Mouse (Mus musculus) layer of hippocampus, adult 8-10 months (tissue): ENCODE data around the gene Galntl6. TPM values are rescaled to one million over a fixed set of nuclear protein-coding genes. Genes with fewer than 3 reads are reported as not detected.
"Not testable (repeated sequence)": the region's sequence is repeated elsewhere in the genome, so short reads cannot be mapped to it uniquely, and the experiment has no call there.

Experiments used
- DNase-seq, 2 experiments: peaks; one replicate each; pipeline ENCODE4 v3.0.0; 2022; ENCODE audit warnings: low spot score in 2 of 2
- total RNA-seq, 4 experiments: library from RNA; stranded (reverse); gene quantifications; 2 replicates each; pipeline ENCODE4 v1.2.4; 2022

The Galntl6 gene
- total RNA-seq, 4 experiments from 2014 or later: 35.5 to 46.2 (median 39.0) TPM

DNA sequence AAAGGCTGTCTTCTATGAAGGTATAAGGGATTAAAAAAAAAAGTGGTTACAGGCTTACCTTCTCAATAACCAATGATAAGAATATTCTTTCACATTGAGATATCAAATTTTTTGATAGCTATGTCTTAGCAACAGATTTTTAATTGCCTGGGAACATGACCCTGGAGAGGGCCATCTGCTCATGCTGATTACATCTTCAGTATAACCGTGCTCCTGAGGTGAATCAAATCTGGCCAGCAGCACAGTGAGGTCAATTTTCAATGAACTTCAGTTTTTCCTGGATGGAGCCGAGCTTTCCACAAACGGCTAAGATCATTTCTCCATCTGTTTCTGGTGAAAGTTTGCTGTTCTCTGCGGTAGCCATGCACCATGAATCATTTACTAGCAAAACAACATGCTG is 306.0 kb downstream of the Galntl6 start:
- no peak for DNase-seq

DNA sequence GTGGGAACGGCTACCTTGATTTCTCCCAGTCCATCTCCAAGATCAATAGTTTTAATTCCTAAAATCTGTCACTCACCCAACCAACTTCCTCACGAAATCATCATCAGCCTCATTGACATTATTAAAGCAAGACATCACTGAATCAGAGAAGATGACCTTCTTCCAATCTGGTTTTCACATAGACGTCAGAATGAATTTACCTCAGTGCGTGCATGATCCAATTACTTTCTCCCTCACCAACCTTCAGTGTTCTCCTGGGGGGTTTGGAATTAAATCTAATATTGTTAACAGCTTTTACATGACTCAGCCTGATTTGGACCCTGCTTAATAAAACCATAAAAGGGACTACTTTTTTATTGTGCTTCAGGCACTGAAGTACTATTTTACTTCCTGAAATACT is 307.7 kb downstream of the Galntl6 start:
- no peak for DNase-seq

DNA sequence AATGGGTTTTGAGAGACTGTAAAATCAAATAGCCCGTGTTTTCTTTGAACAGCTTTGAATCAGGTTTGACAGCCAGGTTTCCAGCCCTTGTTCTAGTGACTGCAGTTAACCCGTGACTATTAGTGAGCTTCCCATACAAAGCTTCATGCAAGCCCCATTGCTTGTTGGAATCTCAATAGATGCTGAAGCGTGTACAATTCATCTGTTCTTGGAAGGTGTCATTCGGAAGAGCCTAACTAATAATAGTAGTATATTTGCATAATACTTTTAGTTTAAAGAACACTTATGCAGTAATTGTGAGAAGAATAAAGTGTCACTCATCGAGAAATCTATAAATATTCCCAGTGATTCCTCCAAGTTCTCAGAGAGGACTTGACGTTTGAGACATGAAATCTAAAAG is 314.6 kb downstream of the Galntl6 start:
- DNase-seq: no peak

DNA sequence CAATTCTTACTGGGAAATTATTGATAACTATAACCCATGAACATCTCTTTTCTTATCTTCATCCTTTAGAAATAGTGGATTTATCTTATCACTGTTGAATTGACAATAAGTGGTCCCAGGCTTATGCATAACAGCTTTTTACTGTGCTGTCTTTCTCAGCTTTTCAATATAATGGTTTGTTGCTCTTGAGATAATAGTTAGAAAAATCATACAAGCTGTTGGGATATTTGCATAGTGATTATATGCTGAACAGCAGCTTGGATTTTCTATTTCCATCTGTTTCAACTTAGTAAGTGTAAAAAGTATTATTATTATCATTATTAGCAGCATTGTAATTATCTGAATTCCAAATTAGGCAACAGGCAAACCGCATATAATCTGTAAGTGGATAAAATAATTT is 337.1 kb downstream of the Galntl6 start:
- no peak for DNase-seq

DNA sequence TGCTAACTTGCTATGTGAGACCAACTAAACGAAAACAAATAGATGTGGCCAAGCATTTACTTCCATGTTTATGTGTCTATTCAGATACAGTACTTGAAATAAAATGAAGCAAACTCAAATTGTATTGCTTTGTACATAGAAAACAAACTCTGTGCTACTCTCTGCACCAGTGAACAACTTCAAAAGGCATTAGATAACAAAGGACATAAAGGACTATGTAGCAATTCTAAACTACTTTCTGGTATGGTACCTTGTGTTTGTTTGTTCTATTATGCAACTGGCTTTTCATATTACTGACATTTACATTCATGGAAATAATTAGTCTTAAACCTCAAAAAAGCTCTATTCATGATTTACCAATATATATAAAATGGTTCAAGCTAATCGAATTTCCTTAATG is 344.4 kb downstream of the Galntl6 start:
- DNase-seq: no peak

DNA sequence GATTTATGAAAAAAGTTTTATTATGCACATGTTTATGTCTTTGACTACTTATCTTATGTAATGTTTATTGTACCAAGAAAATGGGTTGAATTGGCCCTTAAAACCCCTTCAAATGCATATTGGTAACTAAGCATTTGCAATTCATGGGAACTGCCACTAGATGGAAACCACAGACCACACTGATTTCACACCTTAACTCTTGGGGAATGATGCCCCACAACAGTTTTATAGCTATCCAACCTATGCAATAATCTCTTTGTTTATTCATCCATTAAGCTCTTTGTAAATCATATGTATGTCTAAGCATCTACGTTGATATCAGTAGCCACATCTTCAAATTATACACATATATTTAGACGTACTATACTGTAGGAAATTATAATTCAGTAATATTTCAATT is 346.3 kb downstream of the Galntl6 start:
- peak in 1 of 2 experiments; percentile 6 for DNase-seq

DNA sequence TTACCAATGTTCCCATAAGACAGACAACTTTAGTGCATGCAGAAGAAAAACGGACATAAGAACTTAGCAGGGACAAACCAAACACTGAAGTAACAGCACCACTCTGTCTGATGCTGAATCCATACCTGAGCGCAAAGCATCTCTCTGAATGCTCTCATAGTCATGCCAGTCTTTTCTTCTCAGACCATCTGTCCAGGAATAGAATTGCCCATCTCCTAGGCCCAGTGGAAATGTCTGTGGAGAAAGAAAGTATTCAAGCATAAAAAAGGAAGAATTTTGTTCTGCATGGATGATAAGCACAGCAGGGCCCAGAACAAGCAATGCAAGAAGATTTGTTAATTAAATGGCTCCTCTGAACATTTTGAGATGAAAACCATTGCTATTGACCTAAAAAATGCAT is 376.7 kb downstream of the Galntl6 start:
- no peak for DNase-seq

DNA sequence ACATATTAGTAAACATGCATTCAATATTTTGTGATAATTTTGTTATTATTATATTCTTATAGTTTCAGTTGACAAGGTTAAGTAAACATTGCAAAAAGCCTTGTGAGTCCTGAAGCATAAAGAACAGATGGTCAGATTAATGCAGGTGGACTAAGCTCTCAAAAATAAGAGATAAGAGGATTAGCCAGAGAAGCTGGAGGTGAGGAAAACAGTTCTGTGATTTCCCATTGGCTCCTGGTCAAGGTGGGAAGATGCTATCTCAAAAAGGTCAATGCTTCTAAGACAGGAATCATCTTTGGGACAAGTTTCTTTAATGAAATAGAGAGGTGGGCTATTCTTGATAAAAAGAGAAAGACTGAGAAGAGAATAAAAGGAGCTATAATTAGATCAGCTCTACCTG is 377.8 kb downstream of the Galntl6 start:
- DNase-seq: no peak

DNA sequence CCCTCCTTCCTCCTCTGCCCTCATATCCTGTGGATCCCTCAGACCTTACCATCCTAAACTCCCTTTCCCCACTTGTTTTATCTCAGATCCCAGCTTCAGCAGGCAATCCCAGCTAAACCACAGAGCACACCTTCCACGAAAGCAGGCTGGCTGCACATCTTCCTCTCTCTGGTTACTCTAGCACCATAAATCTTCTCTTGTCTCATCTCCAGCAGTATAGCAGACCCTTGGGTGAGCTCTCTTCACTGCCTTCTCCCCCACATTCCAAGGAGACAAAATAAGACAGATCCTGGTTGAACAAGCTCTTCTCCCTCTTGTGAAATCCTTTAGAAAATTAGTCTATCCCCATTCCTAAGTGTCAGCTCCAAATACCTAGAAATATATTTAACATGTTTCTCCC is 389.0 kb downstream of the Galntl6 start:
- no peak for DNase-seq

DNA sequence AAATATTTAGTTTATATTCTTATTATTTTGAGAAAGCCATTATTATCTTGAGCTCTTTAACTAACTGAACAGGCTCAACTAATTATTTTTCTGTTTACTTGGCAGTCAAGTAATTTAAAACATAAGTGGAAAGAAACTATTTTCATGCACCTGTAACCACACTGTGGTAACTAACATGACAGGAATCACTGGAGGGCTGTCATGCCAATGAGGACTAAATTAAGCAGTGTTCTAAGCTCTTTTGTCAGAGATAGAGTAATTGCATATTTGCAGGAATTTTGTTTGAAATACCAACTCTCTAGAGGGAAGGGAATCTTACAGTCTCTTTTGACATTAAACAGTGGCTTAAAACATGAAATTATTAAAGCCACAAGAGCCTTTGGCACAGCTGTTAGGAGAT is 390.5 kb downstream of the Galntl6 start:
- no peak for DNase-seq

DNA sequence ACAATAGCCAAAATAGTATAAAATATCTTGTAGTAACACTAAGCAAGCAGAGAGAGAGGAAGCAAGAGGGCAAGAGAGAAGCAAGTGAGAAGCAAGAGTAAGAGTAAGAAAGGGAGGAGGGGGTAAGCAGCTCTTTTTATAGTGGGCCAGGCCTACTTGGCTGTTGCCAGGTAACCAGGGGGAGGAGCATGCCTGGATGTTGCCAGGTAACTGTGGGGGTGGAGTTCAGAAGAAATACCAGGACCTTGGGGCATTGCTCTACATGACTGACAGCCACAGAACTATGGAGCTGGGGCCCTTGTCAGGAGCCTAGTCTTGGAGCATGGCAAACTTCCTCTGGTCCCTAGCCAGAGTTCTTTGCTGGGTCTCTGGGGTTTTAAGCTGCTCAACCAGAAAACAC is 401.9 kb downstream of the Galntl6 start:
- no peak for DNase-seq

DNA sequence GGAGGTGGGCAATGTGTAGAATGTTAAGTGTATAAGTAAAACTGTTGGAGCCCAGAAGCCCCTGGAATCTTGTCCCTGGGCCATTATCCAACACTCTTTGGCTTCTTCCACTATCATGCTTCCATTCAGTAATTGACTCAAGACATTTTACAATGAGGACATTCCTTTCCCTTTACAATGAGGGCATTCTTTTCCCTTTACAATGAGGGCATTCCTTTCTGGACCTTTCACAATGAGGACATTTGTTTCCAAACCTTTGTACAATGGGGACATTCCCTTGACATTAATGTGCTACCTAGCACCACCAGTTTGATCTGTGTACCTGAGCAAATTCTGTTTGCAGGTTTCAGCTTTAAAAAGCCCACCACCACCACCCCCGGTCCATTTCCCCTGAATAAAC is 403.4 kb downstream of the Galntl6 start:
- DNase-seq: no peak

DNA sequence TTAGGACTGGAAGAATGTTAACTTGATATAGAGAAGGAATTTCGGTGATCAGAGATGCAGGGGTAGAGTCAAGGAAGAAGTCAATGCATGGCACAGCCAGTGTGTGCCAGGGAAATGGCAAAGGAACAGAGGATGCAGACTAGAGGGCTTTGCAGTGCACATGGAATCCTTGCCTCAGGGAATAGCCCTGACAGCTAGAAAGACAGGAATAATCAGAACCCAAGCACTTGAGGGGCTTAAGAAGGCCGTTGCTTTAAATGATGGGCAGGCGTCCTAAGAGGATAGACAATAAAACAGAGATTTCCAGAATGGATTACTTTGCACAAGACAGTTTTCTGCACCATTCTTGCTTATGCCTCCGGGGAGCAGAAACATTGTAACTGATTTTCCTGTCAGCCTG is 425.3 kb downstream of the Galntl6 start:
- DNase-seq: no peak

DNA sequence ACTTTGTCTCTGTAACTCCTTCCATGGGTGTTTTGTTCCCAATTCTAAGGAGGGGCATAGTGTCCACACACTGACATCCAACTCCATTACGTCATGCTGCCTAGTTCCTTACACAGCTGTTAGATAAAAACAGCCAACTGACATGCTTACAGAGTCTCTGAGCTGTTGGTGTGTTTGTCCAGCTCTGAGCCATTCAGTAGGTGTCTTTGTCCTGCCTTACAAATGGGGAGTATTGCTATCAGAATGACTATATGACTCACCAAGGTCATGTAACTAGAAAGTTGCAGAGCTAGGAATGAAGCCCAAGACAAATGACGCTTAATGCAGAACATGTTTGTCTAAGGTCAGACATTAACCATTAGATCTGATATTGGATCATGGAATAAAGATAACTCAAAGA is 449.1 kb downstream of the Galntl6 start:
- not testable (repeated sequence) for DNase-seq

DNA sequence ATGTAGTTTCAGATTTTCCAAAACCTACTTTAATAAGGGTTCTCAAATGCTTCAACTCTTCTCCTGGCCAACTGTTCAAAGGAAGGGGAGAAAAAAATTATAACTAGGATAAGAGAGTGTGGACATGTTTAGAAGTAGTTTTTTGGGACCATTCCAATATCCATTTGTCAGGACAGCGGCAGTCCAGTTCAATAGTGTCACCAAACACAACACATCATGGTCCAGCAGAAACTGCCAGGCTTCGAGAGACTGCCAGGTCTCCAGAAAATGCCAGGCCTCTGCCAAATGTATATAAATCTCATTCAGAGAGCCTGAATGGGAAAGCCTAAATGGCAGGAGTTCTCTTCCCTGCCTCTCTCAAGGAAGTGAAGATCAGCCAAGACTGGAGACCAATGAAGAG is 469.7 kb downstream of the Galntl6 start:
- DNase-seq: no peak

DNA sequence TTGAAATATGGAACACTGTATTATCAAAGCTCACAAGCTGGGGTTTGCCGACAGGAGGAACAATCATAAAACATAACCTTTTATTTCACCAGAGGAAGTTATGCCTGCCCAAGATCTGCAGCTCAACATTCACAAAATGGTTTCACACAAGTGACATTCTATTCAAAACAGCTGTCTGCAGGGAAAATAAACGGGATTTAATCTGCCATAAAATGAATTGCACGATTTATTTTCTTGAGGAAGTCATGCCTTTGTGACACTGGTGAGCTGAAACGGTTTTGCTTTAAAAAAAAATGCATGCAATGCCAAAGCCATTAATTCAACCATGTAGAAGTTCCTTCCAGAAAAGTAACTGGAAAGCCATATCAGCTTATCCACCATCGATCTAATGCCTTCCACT is 494.0 kb downstream of the Galntl6 start:
- DNase-seq: no peak

DNA sequence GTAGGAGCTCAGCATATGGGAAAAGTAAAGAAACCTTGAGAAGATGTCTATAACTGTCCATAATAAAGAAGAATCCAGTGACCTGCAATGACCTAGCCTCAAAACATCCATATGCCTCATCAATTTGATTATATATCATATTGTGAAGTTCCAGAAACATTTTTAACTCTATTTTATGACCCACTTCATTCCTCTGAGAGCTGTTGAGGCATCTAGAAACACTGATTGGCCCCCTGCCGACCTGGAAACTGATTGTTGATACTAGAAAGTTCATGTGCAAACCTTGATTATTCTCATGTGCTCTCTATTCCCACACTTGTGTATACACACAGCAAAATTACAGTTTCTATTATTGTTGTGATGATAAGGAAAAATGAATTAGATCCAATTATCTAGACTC is 494.9 kb downstream of the Galntl6 start:
- DNase-seq: no peak

DNA sequence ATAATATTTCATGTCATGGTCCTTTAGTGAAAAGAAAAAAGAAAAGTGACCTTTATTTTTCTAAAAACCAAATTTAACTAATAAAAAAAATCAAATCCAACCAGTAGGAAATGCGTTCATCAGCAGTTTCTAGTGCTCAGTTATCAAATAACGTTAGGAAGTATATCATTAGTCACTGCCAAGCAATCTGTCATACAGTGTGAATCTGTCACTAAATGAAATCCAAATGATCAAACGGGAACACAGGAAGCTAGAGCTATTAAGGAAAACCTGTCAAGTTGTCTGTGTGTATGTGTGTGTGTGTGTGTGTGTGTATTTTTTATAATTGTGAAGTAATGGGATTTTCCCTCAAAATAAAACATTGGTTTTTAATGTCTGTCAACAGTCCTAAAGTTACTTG is 515.9 kb downstream of the Galntl6 start:
- DNase-seq: no peak

DNA sequence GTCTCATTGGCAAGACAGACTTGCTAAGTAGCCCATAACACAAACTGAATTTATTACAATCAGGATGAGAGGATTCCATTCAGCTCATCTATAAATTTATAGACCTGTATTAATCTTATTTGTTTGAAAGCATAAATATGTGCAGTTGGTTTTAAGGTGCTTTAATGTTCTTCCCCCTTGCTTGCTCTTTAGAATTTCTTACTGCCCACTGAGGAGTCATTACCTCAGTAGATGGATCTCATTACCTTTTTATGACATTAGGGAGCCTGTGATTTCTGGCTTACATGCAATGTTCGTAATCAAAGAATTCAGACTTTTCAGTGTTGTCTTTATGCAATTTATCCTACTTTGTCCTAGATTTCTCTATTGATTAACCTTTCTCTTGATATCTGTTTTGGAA is 516.6 kb downstream of the Galntl6 start:
- no peak for DNase-seq

DNA sequence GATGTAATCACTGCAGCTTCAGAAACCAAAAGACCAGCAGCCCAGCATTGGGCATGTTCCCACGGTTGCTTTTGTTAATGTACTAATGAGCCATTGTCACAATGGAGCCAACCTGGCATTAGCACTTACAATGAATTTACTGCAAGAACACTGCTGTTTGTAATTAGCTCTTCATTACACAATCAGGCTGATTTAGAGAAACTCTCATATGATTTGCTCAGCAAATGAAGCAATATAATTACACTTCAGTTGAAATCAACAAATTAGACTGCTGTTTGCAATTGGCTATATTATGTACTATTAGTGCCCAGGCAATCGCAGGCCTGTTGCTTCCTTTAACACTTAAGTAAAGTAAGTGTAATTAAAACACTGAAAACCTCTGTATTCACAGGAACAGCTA is 540.1 kb downstream of the Galntl6 start:
- DNase-seq: no peak

DNA sequence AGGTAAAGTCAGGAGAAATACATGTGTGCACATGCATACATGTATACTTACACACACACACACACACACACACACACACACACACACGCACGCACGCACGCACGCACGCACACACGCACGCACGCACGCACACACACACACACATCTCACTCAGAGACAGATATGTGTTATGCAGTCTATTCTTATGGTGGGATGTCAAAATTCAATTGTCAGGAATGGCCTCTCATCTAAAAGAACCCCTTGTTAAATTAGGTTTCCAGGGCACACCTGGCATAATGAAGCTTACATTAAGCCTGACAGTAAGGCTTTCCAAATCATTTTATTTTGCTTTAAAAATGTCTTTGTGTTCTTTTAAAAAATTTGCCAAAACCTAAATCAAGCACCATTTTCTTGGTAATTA is 540.5 kb downstream of the Galntl6 start:
- no peak for DNase-seq

DNA sequence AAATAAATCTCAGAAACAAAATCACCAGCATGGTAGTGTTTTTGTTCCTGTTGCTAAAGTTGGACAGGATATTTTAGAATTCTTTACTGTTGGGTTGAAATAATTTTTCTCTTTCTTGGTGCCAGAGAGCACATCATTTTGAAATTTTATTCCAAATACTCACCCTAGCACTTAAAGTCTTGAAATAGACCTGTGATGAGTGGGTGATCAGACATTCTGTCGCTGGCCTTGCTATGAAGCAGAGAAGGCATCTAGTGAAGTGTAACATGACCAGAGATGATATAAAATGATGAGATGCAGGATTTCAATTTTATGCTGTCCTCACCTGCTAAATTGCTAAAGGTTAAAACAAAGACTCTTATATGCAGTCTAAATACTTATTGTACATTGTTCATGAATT is 581.3 kb downstream of the Galntl6 start:
- no peak for DNase-seq

DNA sequence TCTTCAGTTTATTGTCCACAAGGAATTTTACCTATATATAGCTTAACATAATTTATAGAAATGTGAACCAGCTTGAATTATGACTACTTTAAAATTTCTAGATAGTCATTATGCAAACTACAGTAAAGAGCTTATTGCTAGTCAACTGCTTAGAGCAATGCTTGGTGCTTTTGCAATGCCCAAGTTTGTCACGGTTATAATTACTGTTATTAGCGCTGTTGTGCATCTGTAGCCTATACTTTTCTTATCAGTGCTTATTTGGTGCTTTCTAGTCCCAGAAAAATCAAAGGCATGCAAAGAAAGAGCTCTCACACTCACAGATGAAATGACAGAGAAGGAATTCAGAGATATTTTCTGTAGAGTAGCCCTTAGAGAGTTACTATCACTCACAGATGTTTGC is 599.0 kb downstream of the Galntl6 start:
- no peak for DNase-seq

DNA sequence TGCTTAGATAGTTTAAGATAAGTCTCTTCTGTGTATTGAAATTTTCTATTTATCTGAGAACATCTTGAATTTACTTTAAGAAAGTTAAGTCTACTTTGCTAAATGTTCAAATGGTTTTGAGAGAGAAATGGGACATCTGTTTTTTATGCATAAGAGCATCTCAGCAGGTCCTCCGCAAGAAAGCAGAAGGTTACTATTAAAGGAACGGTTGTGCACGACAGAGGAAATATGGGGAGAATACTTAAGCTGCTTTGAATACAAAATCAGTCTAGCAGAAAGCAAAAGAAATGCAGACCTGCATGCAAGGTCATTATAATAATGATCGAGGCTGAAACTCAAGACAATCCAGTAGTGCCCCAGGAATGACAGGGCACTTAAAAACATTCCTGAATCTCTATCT is 621.0 kb downstream of the Galntl6 start:
- DNase-seq: peak; percentile 4 to 7

DNA sequence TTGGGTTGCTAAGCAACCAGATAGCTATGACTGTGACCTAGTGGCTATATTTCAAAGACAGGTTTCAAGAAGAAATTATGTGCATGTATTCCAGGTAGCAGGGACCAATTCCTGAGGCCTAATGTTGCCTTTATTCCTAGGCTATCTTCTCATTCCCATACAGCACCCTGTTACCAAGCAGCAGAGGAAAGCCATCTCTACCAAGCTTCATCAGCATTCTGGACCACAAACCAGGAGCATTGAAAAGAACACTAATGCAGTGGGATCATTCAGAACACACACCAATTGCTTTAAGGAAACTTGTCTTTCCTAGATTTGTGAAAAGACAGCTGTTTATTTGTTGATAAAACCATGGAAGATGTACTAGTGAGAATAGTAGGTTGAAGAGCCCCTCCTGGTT is 622.4 kb downstream of the Galntl6 start:
- no peak for DNase-seq
